Mouse (Mus musculus) spleen, adult 2 months (tissue): ENCODE results near the gene Gga1.

Source experiments
- CTCF ChIP-seq: fragments of 200-500 bp; IDR thresholded peaks from 2 replicates; pipeline ENCODE4 v1.5.1; 2011; ENCODE audit warnings: mild to moderate bottlenecking, inconsistent platforms; ENCODE audit not compliant: insufficient read depth, insufficient read length, insufficient replicate concordance; ENCODE audit errors: extremely low read depth
- POLR2A ChIP-seq: fragments of 200-500 bp; IDR thresholded peaks from 2 replicates; pipeline ENCODE4 v1.6.1; 2011; ENCODE audit warnings: low read depth, low read length, inconsistent platforms

GRCm38 (mm10) chr15:78914091-78914822 is 37.3 kb downstream of the Gga1 start:
- TF ChIP-seq CTCF (no peak), POLR2A (no peak)
